Mouse (Mus musculus) neutrophil, adult 83 days (primary cell): ENCODE results near the gene Ccdc90b. TPM values are rescaled to one million over a fixed set of nuclear protein-coding genes. Genes with fewer than 3 reads are reported as not detected.

ENCODE experiments used
- total RNA-seq, 2 experiments: library from RNA; stranded (reverse); gene quantifications; one replicate each; pipeline ENCODE4 v1.2.4; 2023

The Ccdc90b gene
- total RNA-seq, result 1 to 10 TPM; 4.9 to 6.4 TPM

GRCm38 (mm10) chr7:92560986-92561876 lies at the start of gene Ccdc90b:
Gene Ccdc90b, plus strand, starts transcription at chr7:92561149.

Other genes with a start within 250 kb of the Ccdc90b start
- 1 to 10 TPM; 2.1 to 2.2 TPM for gene Ankrd42, start 76.0 kb downstream of the Ccdc90b start, total RNA-seq
- gene Pcf11, start 108.8 kb downstream of the Ccdc90b start, total RNA-seq, result 100 to 1,000 TPM; 167 to 170 TPM
- gene Rab30, start 180.5 kb downstream of the Ccdc90b start, total RNA-seq, result 1 to 10 TPM in 1 of 2 experiments, under 1 TPM in 1; 0.51 to 1.3 TPM